Mouse (Mus musculus) myocyte (in vitro differentiated cells): ENCODE data around the gene Tnrc6c.

Source experiments
- MAX ChIP-seq: IDR thresholded peaks from one replicate; pipeline ENCODE4 v1.6.1; 2011; ENCODE audit warnings: low read depth, mild to moderate bottlenecking, control low read depth
- POLR2A ChIP-seq: IDR thresholded peaks from one replicate; pipeline ENCODE4 v1.6.1; 2011; ENCODE audit warnings: low read depth, mild to moderate bottlenecking, control low read depth, moderate library complexity; ENCODE audit not compliant: insufficient read length

GRCm38 (mm10) chr11:117618774-117619173, 35.3 kb upstream of the Tnrc6c start:
- TF ChIP-seq MAX (no peak), POLR2A (no peak)
